Mouse (Mus musculus): ENCODE data around the gene Plin1.

DNA sequence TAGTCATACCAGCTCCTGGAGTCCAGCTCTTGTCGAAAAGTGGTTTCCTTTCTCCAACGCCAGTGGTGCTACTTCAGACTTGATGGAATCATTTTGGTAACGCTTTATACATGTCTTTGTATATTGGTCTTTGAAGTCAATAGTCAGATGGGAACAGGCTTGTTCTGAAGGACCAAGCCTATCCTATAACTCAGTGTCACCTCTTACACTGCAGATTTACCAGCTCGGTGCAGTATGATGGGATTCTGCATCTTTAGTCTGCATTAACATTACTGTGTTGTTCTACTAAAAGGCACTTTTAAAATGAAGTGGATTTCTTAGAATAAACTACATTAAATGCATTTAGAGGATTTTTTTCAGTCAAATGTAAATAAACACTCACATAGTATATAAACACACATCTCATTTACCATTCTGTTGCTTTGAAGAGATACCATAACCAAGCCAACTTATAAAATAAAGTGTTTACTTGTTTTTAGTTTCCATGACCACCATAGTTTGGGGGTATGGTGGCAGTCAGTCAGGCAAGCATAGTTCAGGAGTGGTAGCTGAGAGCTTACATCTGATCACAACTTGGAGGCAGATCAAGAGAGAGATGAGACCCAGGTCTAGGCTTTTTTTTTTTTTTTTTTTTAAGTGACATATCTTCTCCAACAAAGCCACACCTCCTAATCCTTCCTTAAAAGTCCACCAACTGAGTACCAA lies 61.7 kb downstream of the Plin1 start:
- TF ChIP-seq CTCF (IDR thresholded peaks at IDR 0.05; ENCODE audit: borderline replicate concordance, insufficient read depth, low read length) = no peak
- no peak for TF ChIP-seq POLR2A (IDR thresholded peaks at IDR 0.05; ENCODE audit: low read depth, low read length)
